Mouse (Mus musculus) cortical plate, adult 2 months (tissue): Measurements from ENCODE around the gene Gm19684. TPM values are rescaled to one million over a fixed set of nuclear protein-coding genes. Genes with fewer than 3 reads are reported as not detected.
"Not testable (repeated sequence)": the region's sequence is repeated elsewhere in the genome, so short reads cannot be mapped to it uniquely, and the experiment has no call there.

Experiments
- H3K27ac ChIP-seq: fragments of 200-500 bp; 2 replicates; pipeline ENCODE4 v1.5.1; 2012; ENCODE audit warnings: low read length, control low read depth, inconsistent platforms; ENCODE audit not compliant: insufficient read depth
- H3K4me1 ChIP-seq: fragments of 200-500 bp; 2 replicates; pipeline ENCODE4 v1.6.1; 2011; ENCODE audit warnings: low read length; ENCODE audit not compliant: control insufficient read depth, insufficient read depth
- H3K4me3 ChIP-seq: fragments of 200-500 bp; 2 replicates; pipeline ENCODE4 v1.5.1; 2011; ENCODE audit warnings: mild to moderate bottlenecking, low read length, control low read depth; ENCODE audit not compliant: insufficient read depth
- CTCF ChIP-seq: fragments of 200-500 bp; IDR thresholded peaks from 2 replicates; pipeline ENCODE4 v1.5.1; 2011; ENCODE audit warnings: mild to moderate bottlenecking, control low read depth, low read length; ENCODE audit not compliant: insufficient read depth; ENCODE audit errors: extremely low read depth
- POLR2A ChIP-seq: fragments of 200-500 bp; IDR thresholded peaks from 2 replicates; pipeline ENCODE4 v1.6.1; 2011; ENCODE audit warnings: mild to moderate bottlenecking, low read length, control low read depth; ENCODE audit not compliant: insufficient read depth; ENCODE audit errors: extremely low read depth
- polyA plus RNA-seq: library from polyadenylated mRNA; depleted of rRNA; stranded (reverse); fragments of >200 nt; gene quantifications from 2 replicates; pipeline ENCODE4 v1.2.3, GENCODE M21; 2012; rRNA removed

The Gm19684 gene
- polyA plus RNA-seq, 1 experiment, result not detected

DNA sequence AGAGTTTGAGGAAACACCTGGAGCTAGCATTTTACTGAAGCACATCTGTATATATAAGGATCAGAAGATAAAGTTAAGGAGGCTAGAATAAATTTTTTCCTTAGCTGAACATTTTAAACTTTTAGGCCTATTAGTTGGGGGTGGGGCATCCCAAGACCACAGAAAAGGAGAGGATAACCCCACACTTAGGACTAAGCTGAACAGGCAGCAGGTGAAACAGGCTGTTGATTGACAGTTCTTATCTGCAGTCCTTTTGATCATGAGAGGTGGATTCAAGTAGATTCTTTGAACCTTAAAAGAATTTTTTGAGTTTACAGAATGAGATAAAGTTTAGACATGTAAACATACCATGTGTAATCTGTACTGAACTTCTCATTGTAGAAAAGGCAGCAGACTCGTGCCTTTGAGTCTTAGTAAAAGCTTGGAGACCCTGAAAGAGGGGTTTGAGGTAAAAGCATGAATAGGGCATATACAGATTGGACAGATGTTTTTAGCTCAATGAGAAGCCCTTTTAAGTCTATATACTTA is 48.9 kb downstream of the Gm19684 start:
- TF ChIP-seq POLR2A, result no peak
- TF ChIP-seq CTCF, result no peak
- H3K4me3 ChIP-seq, result no peak overlapping the region
- no peak overlapping the region for H3K27ac ChIP-seq
- no peaks in the 10 kb centered on the region for H3K4me1 ChIP-seq

DNA sequence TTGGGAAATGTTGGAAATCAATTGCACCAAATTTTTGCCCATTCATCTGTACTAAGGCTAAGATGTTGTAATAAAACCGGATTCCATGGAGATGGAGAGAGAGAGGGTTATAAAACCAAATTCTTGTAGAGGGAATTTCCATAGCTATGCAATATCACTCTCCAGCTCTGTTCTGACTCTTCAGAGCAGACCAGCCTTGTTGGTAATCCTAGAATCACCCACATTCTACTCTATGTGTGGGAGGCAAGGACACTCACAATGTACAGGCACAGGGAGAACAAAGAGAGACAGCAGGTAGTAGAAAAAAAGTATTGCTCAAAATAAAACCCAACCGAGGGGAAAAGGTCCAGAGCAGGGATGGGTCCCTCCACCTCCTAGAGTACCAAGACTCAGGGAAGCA is 54.7 kb downstream of the Gm19684 start:
- H3K27ac ChIP-seq, H3K4me3 ChIP-seq, H3K4me1 ChIP-seq: not testable (repeated sequence)

DNA sequence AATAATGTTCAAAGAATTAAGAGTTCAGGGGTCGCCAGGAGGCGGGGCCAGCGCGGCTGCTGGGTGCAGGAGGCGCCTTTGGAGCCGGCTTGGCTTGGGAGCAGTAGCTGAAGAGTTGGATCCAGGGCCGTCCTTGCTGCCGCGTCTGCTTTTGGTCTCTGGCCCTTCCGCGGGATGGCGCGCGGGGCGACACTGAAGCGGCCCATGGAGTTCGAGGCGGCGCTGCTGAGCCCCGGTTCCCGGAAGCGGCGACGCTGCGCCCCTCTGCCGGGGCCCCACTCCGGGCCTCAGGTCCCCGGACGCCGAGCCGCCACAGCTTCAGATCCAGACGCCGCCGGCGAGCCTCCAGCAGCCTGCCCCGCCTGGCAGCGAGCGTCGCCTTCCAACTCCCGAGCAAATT is 57.5 kb downstream of the Gm19684 start:
- H3K27ac ChIP-seq, H3K4me1 ChIP-seq, H3K4me3 ChIP-seq: not testable (repeated sequence)

Other genes starting within 250 kb of the Gm19684 start
- gene Dhx16, start 241.9 kb upstream of the Gm19684 start, polyA plus RNA-seq, result 42.6 and 44.1 TPM in 2 replicates
- 103 TPM in 2 replicates for gene 2310061I04Rik, start 224.2 kb upstream of the Gm19684 start, polyA plus RNA-seq
- gene Atat1, start 211.6 kb upstream of the Gm19684 start, polyA plus RNA-seq, result 92.6 and 96.8 TPM in 2 replicates
- 64.3 and 65.7 TPM in 2 replicates for gene Mrps18b, start 205.3 kb upstream of the Gm19684 start, polyA plus RNA-seq
- 39.6 TPM in 2 replicates for gene Ppp1r10, start 205.2 kb upstream of the Gm19684 start, polyA plus RNA-seq
- 76.4 and 87.8 TPM in 2 replicates for gene Abcf1, start 151.9 kb upstream of the Gm19684 start, polyA plus RNA-seq
- gene Gnl1, start 141.8 kb upstream of the Gm19684 start, polyA plus RNA-seq, result 131 and 140 TPM in 2 replicates
- gene Prr3, start 141.4 kb upstream of the Gm19684 start, polyA plus RNA-seq, result 47.0 and 47.8 TPM in 2 replicates
- gene H2-T24, start 101.1 kb upstream of the Gm19684 start, polyA plus RNA-seq, result 1.3 and 1.8 TPM in 2 replicates
- 27.6 and 31.8 TPM in 2 replicates for gene H2-T23, start 88.8 kb upstream of the Gm19684 start, polyA plus RNA-seq
- 18.3 and 19.0 TPM in 2 replicates for gene H2-T22, start 78.9 kb upstream of the Gm19684 start, polyA plus RNA-seq
- not detected in 2 replicates for gene Gm6034, start 78.7 kb upstream of the Gm19684 start, polyA plus RNA-seq
- 0.23 and 0.35 TPM in 2 replicates for gene Gm11127, start 63.3 kb upstream of the Gm19684 start, polyA plus RNA-seq
- gene Gm7030, start 7.7 kb downstream of the Gm19684 start, polyA plus RNA-seq, result not detected in 2 replicates
- gene Gm8909, start 46.9 kb downstream of the Gm19684 start, polyA plus RNA-seq, result not detected in 2 replicates
- not detected in 2 replicates for gene H2-T3, start 68.6 kb downstream of the Gm19684 start, polyA plus RNA-seq
- 59.3 and 60.0 TPM in 2 replicates for gene Rpp21, start 136.4 kb downstream of the Gm19684 start, polyA plus RNA-seq
- 30.6 and 34.9 TPM in 2 replicates for gene Trim39, start 150.6 kb downstream of the Gm19684 start, polyA plus RNA-seq
- not detected in 2 replicates for gene H2-M10.2, start 164.8 kb downstream of the Gm19684 start, polyA plus RNA-seq
- gene H2-M10.1, start 204.5 kb downstream of the Gm19684 start, polyA plus RNA-seq, result not detected in 2 replicates
- gene H2-M10.3, start 246.7 kb downstream of the Gm19684 start, polyA plus RNA-seq, result not detected in 2 replicates